Mouse (Mus musculus): ENCODE results near the gene Olfr1263.

Olfr1263 gene

GRCm38 (mm10) chr2:90011831-90012230, at the start of gene Olfr1263:
TSS of gene Olfr1263 (plus strand) at chr2:90012131.
- DNase-seq (ENCODE audit: low spot score), result no peak

DNA sequence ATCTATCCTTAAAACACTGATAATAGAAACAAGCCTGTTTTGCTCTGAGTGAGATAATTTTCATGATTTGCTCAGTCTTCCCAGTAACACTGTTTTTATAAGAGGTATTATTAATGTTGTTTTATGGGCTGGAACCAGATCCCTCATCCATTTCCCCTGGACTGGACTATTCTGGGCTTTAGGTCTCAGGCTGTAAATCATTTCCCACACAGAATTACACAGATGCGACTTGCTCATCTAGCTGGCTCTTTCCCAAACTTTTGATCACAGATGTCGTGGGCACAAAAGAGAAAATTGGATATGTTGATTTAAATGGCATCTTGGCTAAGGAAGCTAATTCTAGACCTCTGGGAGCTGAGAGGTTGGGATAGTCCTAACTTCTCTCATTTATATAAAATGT, 37.7 kb upstream of the Olfr1263 start, which contains the start of gene Olfr1260:
Gene Olfr1260, plus strand, starts transcription at position 157 of the 400 bp plus-strand sequence.
- DNase-seq (ENCODE audit: low spot score), result no peak

- DNase-seq (ENCODE audit: low spot score), result no peak
Observed at GRCm38 (mm10) chr2:89977709-89978108, 34.2 kb upstream of the Olfr1263 start.

DNA sequence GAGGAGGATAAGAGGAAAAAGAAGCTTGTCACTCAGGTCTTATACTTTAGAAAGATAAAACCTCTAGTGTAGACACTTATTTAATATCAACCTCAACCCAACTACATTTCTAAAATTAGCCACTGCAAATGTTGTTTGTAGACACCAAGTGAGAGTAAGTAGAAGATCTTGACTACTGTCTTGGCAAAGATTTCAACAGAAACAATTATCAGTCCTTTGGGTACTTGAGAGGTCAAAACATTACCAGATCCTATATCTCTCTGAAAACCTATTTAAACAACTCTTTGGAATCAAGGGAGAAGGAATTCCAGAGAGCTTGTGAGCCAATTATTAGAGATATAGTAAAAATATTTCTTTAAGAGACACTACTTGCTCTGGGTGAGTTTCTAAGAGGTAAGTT, 21.0 kb upstream of the Olfr1263 start, which contains the start of gene Olfr1261:
Gene Olfr1261, plus strand, starts transcription at position 301 of the 400 bp plus-strand sequence.
- DNase-seq (ENCODE audit: low spot score), result no peak

DNA sequence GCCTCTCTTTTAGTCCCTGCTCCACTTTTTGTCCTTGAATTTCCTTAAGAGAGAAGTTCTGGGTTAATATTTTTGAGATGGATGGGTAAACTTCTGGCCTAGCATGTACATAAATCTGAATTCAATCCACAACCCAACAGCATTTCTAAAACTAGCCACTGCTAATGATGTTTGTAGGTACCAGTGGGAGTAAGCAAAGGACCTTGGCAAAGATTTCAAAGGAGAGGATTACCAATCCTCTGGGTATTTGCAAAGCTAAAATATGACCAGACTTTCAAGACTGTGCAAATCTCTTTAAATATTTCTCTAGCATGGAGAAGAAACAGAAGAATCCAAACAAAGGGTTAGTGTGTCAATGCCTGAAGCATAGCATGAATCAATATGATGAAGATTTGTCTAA, 12.1 kb upstream of the Olfr1263 start, which contains the start of gene Olfr1262:
Gene Olfr1262, plus strand, starts transcription at position 301 of the 400 bp plus-strand sequence.
- no peak for DNase-seq (ENCODE audit: low spot score)

- DNase-seq (ENCODE audit: low spot score), result no peak
Observed at GRCm38 (mm10) chr2:90025477-90025876, 13.5 kb downstream of the Olfr1263 start, which contains the start of gene Olfr1264. TSS of gene Olfr1264 (minus strand) at chr2:90025577.

DNA sequence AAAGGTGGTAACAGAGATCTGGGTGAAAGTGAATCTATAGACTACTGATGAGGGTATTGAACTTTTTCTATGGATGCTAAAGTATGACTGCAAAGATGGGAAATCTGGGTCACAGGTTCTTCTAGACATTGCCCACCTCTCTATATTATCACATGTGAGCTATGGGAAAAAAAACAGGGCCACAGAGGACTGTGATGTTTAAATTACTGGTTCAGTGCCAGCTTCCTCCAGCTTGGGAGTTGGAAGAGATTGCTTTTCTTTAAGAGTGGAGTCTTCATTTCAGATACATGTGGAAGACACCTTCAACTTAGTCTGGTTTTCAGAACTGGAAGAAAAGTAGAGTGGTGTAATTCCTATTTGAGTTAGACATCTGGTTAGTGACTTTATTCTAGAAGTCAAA, 23.1 kb downstream of the Olfr1263 start, which contains the start of gene Olfr1265:
Gene Olfr1265, plus strand, starts transcription at position 301 of the 400 bp plus-strand sequence.
- no peak for DNase-seq (ENCODE audit: low spot score)

DNA sequence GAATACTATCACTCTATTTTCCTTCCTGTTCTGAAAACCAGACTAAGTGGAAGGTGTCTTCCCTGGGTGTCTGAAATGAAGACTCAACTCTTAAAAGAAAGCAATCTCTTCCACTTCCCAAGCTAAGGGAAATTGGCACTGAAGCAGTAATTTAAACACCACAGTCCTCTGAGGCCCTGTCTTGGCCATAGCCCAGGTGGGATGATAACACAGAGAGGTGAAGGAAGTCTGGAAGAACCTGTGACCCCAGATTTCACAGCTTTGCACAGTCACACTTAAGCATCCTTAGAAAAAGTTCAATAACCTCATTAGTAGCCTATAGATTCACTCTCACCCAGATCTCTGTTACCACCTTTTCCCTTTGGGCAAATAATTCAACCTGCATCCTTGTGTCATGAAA, 51.6 kb downstream of the Olfr1263 start, which contains the start of gene Olfr140:
Gene Olfr140, minus strand, starts transcription at position 101 of the 400 bp plus-strand sequence.
- no peak for DNase-seq (ENCODE audit: low spot score)
